Mouse (Mus musculus): ENCODE data around the gene Arhgap35. TPM values are rescaled to one million over a fixed set of nuclear protein-coding genes. Genes with fewer than 3 reads are reported as not detected.
A peak's percentile ranks its signal among the peaks of the same experiment; 100 is the strongest.
"Not testable (repeated sequence)": the region's sequence is repeated elsewhere in the genome, so short reads cannot be mapped to it uniquely, and the experiment has no call there.

Arhgap35 gene
- polyA plus RNA-seq (2012; rRNA removed), result 13.4 and 14.4 TPM in 2 replicates

DNA sequence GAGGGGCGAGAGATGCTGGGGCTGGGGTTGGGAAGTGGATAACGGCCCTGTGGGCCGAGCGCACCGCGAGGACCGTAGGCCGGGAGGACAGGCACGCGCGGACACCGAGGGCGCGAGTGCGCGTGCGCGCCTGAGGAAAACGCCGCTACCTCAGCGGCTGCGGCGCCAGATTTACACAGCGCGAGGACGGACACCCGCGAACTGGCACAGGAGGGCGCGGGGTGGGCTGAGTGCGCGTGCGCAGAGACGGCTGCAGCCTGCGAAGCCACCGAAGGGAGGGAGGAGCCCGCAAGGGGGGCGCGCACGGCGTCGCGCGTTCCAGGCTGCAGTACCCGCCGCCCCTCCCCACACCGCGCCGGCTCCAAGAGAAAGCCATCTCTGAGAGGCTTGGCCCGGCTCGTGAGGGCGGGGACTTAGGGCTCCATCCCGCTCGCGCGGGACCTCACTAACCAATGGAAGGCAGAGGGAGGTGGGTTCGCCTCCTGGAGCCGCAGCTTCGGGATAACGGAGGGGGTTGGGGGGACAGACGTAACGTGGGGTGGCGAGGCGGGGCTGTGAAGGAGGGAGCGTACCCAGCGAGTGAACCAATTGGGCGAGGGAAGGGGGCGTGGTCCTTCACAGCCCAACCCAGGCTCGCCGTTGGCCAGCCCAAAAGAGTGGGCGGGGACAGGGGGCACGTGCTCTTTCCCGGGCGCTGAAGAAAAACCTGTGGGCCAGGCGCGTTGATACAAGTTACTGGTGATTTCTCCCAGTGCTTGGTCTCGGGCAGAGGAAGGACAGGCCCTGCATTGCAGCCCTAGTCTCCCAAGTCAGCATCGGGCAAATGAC, at the start of gene Arhgap35:
Gene Arhgap35, minus strand, starts transcription at position 106 of the 828 bp plus-strand sequence.
- peak; percentile 98 for DNase-seq
- under 1% methylated on average over 78 of the region's 78 CpGs for WGBS
- TF ChIP-seq CTCF (IDR thresholded peaks at IDR 0.05; ENCODE audit: borderline replicate concordance, control insufficient read depth, extremely low read depth, insufficient read depth, low read length, poor library complexity), result no peak; the same call in 1 of the 2 replicates
- peak; percentile 46 for TF ChIP-seq POLR2A (IDR thresholded peaks at IDR 0.05; ENCODE audit: control insufficient read depth, extremely low read depth, insufficient read depth, low read length, poor library complexity)
- H3K27ac ChIP-seq (ENCODE audit: control insufficient read depth, insufficient read depth, low read length), result peak within 1 kb of the TSS; percentile 86
- H3K27me3 ChIP-seq (ENCODE audit: control insufficient read depth, insufficient read depth, low read length), result peaks cover 3% of the 10 kb centered on the region; the same call in 1 of the 2 replicates
- peak within 1 kb of the TSS; percentile 87 for H3K4me3 ChIP-seq (ENCODE audit: control insufficient read depth, insufficient read depth, low read length)
- peaks cover 27% of the 10 kb centered on the region for H3K4me1 ChIP-seq (replicated peaks; ENCODE audit: control insufficient read depth, insufficient read depth, low read length)
- H3K36me3 ChIP-seq (ENCODE audit: control insufficient read depth, insufficient read depth, low read length), result no peaks in the 10 kb centered on the region

DNA sequence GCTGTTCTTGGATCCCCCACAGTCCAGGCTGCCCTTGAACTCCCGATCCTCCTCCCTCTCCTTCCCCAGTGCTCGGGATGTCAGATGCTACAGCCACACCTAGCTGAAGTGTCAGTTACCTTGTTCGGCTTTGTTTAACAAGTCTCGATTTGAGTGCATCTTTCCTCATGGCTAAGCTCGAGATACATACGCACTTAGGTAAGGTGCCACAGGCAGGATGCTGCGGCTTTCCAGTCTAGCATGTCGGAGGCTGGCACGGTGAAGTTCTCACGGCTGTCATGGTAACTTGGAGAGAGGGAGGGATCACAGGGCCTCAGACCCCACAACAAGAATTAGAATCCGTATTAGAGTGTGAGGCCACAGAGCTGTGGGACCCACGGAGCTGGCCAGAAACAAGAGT, 29.5 kb upstream of the Arhgap35 start:
- no peak for DNase-seq
- TF ChIP-seq POLR2A (IDR thresholded peaks at IDR 0.05; ENCODE audit: control insufficient read depth, extremely low read depth, insufficient read depth, low read length, poor library complexity), result no peak
- H3K4me3 ChIP-seq (ENCODE audit: control insufficient read depth, insufficient read depth, low read length), result no peak overlapping the region
- H3K27me3 ChIP-seq (ENCODE audit: control insufficient read depth, insufficient read depth, low read length), result no peaks in the 10 kb centered on the region
- WGBS, result 93% methylated on average over 12 of the region's 12 CpGs
- H3K36me3 ChIP-seq (ENCODE audit: control insufficient read depth, insufficient read depth, low read length), result no peaks in the 10 kb centered on the region
- peaks cover 3% of the 10 kb centered on the region for H3K4me1 ChIP-seq (replicated peaks; ENCODE audit: control insufficient read depth, insufficient read depth, low read length)
- no peak overlapping the region for H3K27ac ChIP-seq (ENCODE audit: control insufficient read depth, insufficient read depth, low read length)

DNA sequence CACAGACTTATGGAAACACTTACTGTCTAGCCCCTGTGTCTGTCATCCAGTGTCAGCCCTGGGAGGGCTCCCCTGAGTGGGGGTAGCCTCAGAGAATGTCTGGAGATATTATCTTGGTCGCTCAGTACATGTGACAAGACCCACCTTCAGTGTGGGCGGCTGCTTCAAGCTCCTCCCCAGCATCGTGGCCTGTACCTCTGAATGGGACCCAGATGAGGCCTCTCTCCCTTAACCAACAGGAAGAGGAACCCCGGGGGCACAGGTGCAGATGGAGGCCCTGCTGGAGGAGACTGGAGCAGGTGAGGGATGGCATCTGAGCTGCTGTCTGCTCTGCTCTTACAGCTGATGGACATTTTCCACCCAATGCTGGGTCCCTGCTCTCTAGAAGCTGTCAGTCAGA, 28.3 kb upstream of the Arhgap35 start:
- not testable (repeated sequence) for H3K27me3 ChIP-seq (ENCODE audit: control insufficient read depth, insufficient read depth, low read length); H3K4me1 ChIP-seq (replicated peaks; ENCODE audit: control insufficient read depth, insufficient read depth, low read length); H3K27ac ChIP-seq (ENCODE audit: control insufficient read depth, insufficient read depth, low read length); H3K4me3 ChIP-seq (ENCODE audit: control insufficient read depth, insufficient read depth, low read length); H3K36me3 ChIP-seq (ENCODE audit: control insufficient read depth, insufficient read depth, low read length)
- peak; percentile 17 for DNase-seq
- WGBS, result 2% methylated on average over 3 of the region's 4 CpGs

DNA sequence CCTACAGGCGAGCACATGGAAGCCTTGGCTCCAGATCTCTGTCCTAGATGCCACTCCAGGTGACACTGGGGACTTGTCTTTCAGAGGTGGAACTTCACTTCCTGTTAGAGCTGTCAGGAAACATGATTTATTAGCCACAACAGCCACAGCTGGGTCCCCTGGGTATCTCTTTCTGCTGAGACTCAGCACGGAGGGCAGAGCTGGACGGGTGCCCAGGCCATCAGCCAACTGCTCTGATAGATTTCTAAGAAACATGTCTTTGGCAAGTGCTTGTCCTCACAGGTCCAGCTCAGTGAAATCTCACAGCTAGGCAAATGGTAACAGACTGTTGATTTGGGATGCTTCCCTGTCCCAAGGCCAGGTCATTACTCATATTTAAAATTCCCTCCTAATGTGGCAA, 24.2 kb upstream of the Arhgap35 start:
- WGBS, result 26% methylated on average over 3 of the region's 3 CpGs
- TF ChIP-seq CTCF (IDR thresholded peaks at IDR 0.05; ENCODE audit: borderline replicate concordance, control insufficient read depth, extremely low read depth, insufficient read depth, low read length, poor library complexity), result no peak
- no peak for TF ChIP-seq POLR2A (IDR thresholded peaks at IDR 0.05; ENCODE audit: control insufficient read depth, extremely low read depth, insufficient read depth, low read length, poor library complexity)
- no peak for DNase-seq
- H3K36me3 ChIP-seq (ENCODE audit: control insufficient read depth, insufficient read depth, low read length), result no peaks in the 10 kb centered on the region
- H3K27ac ChIP-seq (ENCODE audit: control insufficient read depth, insufficient read depth, low read length), result no peak overlapping the region
- peaks cover 3% of the 10 kb centered on the region for H3K4me1 ChIP-seq (replicated peaks; ENCODE audit: control insufficient read depth, insufficient read depth, low read length)
- no peak overlapping the region for H3K4me3 ChIP-seq (ENCODE audit: control insufficient read depth, insufficient read depth, low read length)
- no peaks in the 10 kb centered on the region for H3K27me3 ChIP-seq (ENCODE audit: control insufficient read depth, insufficient read depth, low read length)

DNA sequence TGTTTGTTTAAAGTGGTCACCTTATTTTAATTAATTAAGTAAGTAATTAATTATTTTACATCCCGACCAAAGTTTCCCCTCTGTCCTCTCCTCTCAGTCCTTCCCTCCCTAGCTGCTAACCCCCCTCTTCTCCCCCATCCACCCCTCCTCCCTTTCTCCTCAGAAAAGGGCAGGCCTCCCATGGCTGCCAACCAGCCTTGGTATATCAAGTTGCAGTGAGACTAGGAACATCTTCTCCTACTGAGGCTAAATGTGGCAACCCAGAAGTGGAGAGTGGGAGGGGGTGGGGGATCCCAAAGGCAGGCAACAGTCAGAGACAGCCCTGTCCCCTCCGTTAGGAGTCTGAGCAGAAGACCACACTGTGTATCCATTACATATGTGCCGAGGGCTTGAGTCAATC, 20.3 kb upstream of the Arhgap35 start:
- TF ChIP-seq POLR2A (IDR thresholded peaks at IDR 0.05; ENCODE audit: control insufficient read depth, extremely low read depth, insufficient read depth, low read length, poor library complexity) (no peak), CTCF (IDR thresholded peaks at IDR 0.05; ENCODE audit: borderline replicate concordance, control insufficient read depth, extremely low read depth, insufficient read depth, low read length, poor library complexity) (no peak)
- Histone ChIP-seq H3K4me1 (replicated peaks; ENCODE audit: control insufficient read depth, insufficient read depth, low read length) (no peaks in the 10 kb centered on the region), H3K27me3 (ENCODE audit: control insufficient read depth, insufficient read depth, low read length) (no peaks in the 10 kb centered on the region), H3K27ac (ENCODE audit: control insufficient read depth, insufficient read depth, low read length) (no peak overlapping the region), H3K36me3 (ENCODE audit: control insufficient read depth, insufficient read depth, low read length) (no peaks in the 10 kb centered on the region), H3K4me3 (ENCODE audit: control insufficient read depth, insufficient read depth, low read length) (no peak overlapping the region)
- DNase-seq, result no peak
- 87% methylated on average over 3 of the region's 3 CpGs for WGBS

DNA sequence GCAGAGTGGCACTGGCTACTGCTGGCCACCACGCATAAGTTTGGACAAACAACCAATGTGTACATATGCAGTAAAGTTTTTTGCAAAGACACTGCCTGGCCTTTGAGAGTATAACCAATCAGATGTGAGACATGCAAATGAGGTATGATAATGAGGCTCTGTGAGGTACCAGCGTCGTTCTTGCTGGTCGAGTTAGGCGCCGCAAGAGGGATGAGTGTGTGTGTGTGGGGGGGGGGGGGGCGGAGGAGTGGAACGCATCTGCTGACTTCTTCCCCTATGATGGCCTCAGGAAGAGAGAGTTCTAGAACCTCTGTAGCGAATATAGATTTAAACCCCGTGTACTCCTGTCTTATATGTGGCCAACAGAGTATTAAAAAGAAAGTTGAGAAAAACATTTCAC, 19.1 kb upstream of the Arhgap35 start:
- H3K27ac ChIP-seq (ENCODE audit: control insufficient read depth, insufficient read depth, low read length); H3K4me1 ChIP-seq (replicated peaks; ENCODE audit: control insufficient read depth, insufficient read depth, low read length); H3K36me3 ChIP-seq (ENCODE audit: control insufficient read depth, insufficient read depth, low read length); H3K27me3 ChIP-seq (ENCODE audit: control insufficient read depth, insufficient read depth, low read length); H3K4me3 ChIP-seq (ENCODE audit: control insufficient read depth, insufficient read depth, low read length); DNase-seq: not testable (repeated sequence)
- 5% methylated on average over 10 of the region's 10 CpGs for WGBS

DNA sequence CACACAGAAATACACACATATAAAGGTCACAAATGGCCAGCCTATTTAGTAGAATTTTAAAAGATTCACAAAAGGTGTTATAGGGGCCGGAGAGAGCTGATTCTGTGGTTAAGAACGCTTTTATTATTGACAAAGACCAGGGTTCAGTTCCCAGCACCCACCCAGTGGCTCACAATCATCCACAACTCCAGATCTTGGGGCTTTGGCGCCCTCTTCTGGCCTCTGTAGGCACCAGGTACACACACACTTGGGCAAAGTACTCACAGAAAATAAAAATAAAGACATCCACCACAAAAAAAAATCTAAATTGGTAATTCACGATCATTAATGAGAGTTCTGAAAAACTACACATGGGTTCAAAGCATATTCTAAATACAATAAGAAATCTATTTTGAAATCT, 17.1 kb upstream of the Arhgap35 start:
- 80% methylated on average over 4 of the region's 4 CpGs for WGBS
- no peaks in the 10 kb centered on the region for H3K36me3 ChIP-seq (ENCODE audit: control insufficient read depth, insufficient read depth, low read length)
- no peak overlapping the region for H3K4me3 ChIP-seq (ENCODE audit: control insufficient read depth, insufficient read depth, low read length)
- H3K4me1 ChIP-seq (replicated peaks; ENCODE audit: control insufficient read depth, insufficient read depth, low read length), result no peaks in the 10 kb centered on the region
- no peak overlapping the region for H3K27ac ChIP-seq (ENCODE audit: control insufficient read depth, insufficient read depth, low read length)
- H3K27me3 ChIP-seq (ENCODE audit: control insufficient read depth, insufficient read depth, low read length), result no peaks in the 10 kb centered on the region
- no peak for DNase-seq
- TF ChIP-seq CTCF (IDR thresholded peaks at IDR 0.05; ENCODE audit: borderline replicate concordance, control insufficient read depth, extremely low read depth, insufficient read depth, low read length, poor library complexity) (no peak), POLR2A (IDR thresholded peaks at IDR 0.05; ENCODE audit: control insufficient read depth, extremely low read depth, insufficient read depth, low read length, poor library complexity) (no peak)

Data from thymus, adult 2 months (tissue).